Mouse (Mus musculus) embryonic fibroblast, embryonic 13.5 days (primary cell): ENCODE data around the gene Irgm1. TPM values are rescaled to one million over a fixed set of nuclear protein-coding genes. Genes with fewer than 3 reads are reported as not detected.
A peak's percentile ranks its signal among the peaks of the same experiment; 100 is the strongest.

Experiments
- H3K27ac ChIP-seq: 2 replicates; pipeline ENCODE4 v1.5.1; 2012; ENCODE audit warnings: low read length, control low read depth, inconsistent platforms; ENCODE audit not compliant: insufficient read depth
- H3K4me1 ChIP-seq: 2 replicates; pipeline ENCODE4 v1.6.1; 2011; ENCODE audit warnings: low read length; ENCODE audit not compliant: control insufficient read depth, insufficient read depth
- H3K4me3 ChIP-seq: 2 replicates; pipeline ENCODE4 v1.5.1; 2011; ENCODE audit warnings: mild to moderate bottlenecking, control low read depth, low read length; ENCODE audit not compliant: insufficient read depth
- CTCF ChIP-seq: IDR thresholded peaks from 2 replicates; pipeline ENCODE4 v1.5.1; 2011; ENCODE audit warnings: mild to moderate bottlenecking, control low read depth, low read length, moderate library complexity, borderline replicate concordance; ENCODE audit not compliant: insufficient read depth
- POLR2A ChIP-seq: IDR thresholded peaks from 2 replicates; pipeline ENCODE4 v1.6.1; 2011; ENCODE audit warnings: low read depth, mild to moderate bottlenecking, control low read depth, low read length, moderate library complexity
- polyA plus RNA-seq: library from polyadenylated mRNA; stranded (reverse); fragments of >200 nt; gene quantifications from 2 replicates; pipeline ENCODE4 v1.2.4, GENCODE M21; 2011; ENCODE audit warnings: low read depth; ENCODE audit not compliant: missing spikeins, insufficient read length

Irgm1 gene
- polyA plus RNA-seq, 1 experiment = 36.5 TPM

- no peak overlapping the region for H3K27ac ChIP-seq
- 0 out of 2 replicates have a peak, but pooled peaks cover 5% of the 10 kb centered on the region for H3K4me1 ChIP-seq
- H3K4me3 ChIP-seq = no peak overlapping the region
- no peak for TF ChIP-seq CTCF
- TF ChIP-seq POLR2A = no peak
Measured at GRCm38 (mm10) chr11:48843202-48843601, 28.3 kb downstream of the Irgm1 start.

GRCm38 (mm10) chr11:48842378-48842792, 29.1 kb downstream of the Irgm1 start:
- no peak overlapping the region for H3K4me3 ChIP-seq
- H3K4me1 ChIP-seq = 0 out of 2 replicates have a peak, but pooled peaks cover 5% of the 10 kb centered on the region
- no peak overlapping the region for H3K27ac ChIP-seq
- TF ChIP-seq CTCF (no peak), POLR2A (no peak)

- 0 out of 2 replicates have a peak, but pooled peaks cover 5% of the 10 kb centered on the region for H3K4me1 ChIP-seq
- no peak for TF ChIP-seq POLR2A
- H3K27ac ChIP-seq = no peak overlapping the region
- H3K4me3 ChIP-seq = no peak overlapping the region
Measured at GRCm38 (mm10) chr11:48841213-48841612, 30.3 kb downstream of the Irgm1 start.

GRCm38 (mm10) chr11:48840805-48841204, 30.7 kb downstream of the Irgm1 start:
- H3K4me1 ChIP-seq = 0 out of 2 replicates have a peak, but pooled peaks cover 5% of the 10 kb centered on the region
- TF ChIP-seq CTCF (no peak), POLR2A (no peak)
- H3K27ac ChIP-seq = no peak overlapping the region
- H3K4me3 ChIP-seq = no peak overlapping the region

- no peak for TF ChIP-seq CTCF
- no peak for TF ChIP-seq POLR2A
- peak overlapping the region; percentile 65; the same call in 1 of the 2 replicates for H3K4me3 ChIP-seq
Measured at GRCm38 (mm10) chr11:48838879-48839680, 32.4 kb downstream of the Irgm1 start.

GRCm38 (mm10) chr11:48838181-48838797, 33.2 kb downstream of the Irgm1 start:
- peak overlapping the region; percentile 65 for H3K4me3 ChIP-seq
- peaks cover 3% of the 10 kb centered on the region; the same call in 1 of the 2 replicates for H3K4me1 ChIP-seq
- H3K27ac ChIP-seq = peak overlapping the region; percentile 67
- TF ChIP-seq POLR2A (no peak; the same call in none of the 2 replicates), CTCF (no peak)

More at GRCm38 (mm10) chr11:48838879-48839680, 32.4 kb downstream of the Irgm1 start:
- peaks cover 3% of the 10 kb centered on the region; the same call in 1 of the 2 replicates for H3K4me1 ChIP-seq
- peak overlapping the region; percentile 67 for H3K27ac ChIP-seq

- Histone ChIP-seq H3K4me1 (peaks cover 3% of the 10 kb centered on the region; the same call in 1 of the 2 replicates), H3K4me3 (peak overlapping the region; percentile 65), H3K27ac (peak overlapping the region; percentile 67)
- TF ChIP-seq POLR2A = peak; percentile 64
- TF ChIP-seq CTCF = no peak
Measured at GRCm38 (mm10) chr11:48837310-48838180, 33.9 kb downstream of the Irgm1 start.

- Histone ChIP-seq H3K4me3 (peak overlapping the region; percentile 65), H3K27ac (0 out of 2 replicates have a peak overlapping the region, but pooled peaks have one; percentile 67), H3K4me1 (peaks cover 3% of the 10 kb centered on the region; the same call in 1 of the 2 replicates)
- TF ChIP-seq CTCF (no peak), POLR2A (no peak)
Measured at GRCm38 (mm10) chr11:48836990-48837309, 34.5 kb downstream of the Irgm1 start.

GRCm38 (mm10) chr11:48835923-48836322, 35.6 kb downstream of the Irgm1 start:
- no peak overlapping the region for H3K27ac ChIP-seq
- no peak overlapping the region for H3K4me3 ChIP-seq
- TF ChIP-seq POLR2A (no peak), CTCF (no peak)
- peaks cover 3% of the 10 kb centered on the region; the same call in 1 of the 2 replicates for H3K4me1 ChIP-seq
